Mouse (Mus musculus): ENCODE data around the gene Marcks. TPM values are rescaled to one million over a fixed set of nuclear protein-coding genes. Genes with fewer than 3 reads are reported as not detected.
A peak's percentile ranks its signal among the peaks of the same experiment; 100 is the strongest.

The Marcks gene
- total RNA-seq, 1 experiment: 18.4 TPM

- TF ChIP-seq MAFK (IDR thresholded peaks at IDR 0.05; ENCODE audit: insufficient read depth, low read depth, low read length): no peak
- TF ChIP-seq CHD2 (IDR thresholded peaks at IDR 0.05; ENCODE audit: low read depth, low read length): no peak
- no peak for TF ChIP-seq ZC3H11A (IDR thresholded peaks at IDR 0.05; ENCODE audit: borderline replicate concordance, low read depth, low read length)
- no peak for TF ChIP-seq ZNF384 (IDR thresholded peaks at IDR 0.05; ENCODE audit: low read depth, low read length)
- no peak for TF ChIP-seq HCFC1 (IDR thresholded peaks at IDR 0.05; ENCODE audit: borderline replicate concordance, insufficient read depth, low read length)
Observed at GRCm38 (mm10) chr10:37112362-37112761, 26.4 kb downstream of the Marcks start.

GRCm38 (mm10) chr10:37111432-37111831, 27.3 kb downstream of the Marcks start:
- no peak overlapping the region for H3K27ac ChIP-seq (ENCODE audit: insufficient read depth, low read depth, low read length, poor library complexity, severe bottlenecking)
- H3K9me3 ChIP-seq (ENCODE audit: control insufficient read depth, insufficient read depth, low read depth, low read length): no peaks in the 10 kb centered on the region
- in situ Hi-C loops (cut with MboI; ENCODE audit: low sequenced_read_pairs in 2 of 2, unreplicated experiment in 2 of 2): no loop called here
- no peaks in the 10 kb centered on the region for H3K36me3 ChIP-seq (ENCODE audit: control insufficient read depth, insufficient read depth, low read length, poor library complexity, severe bottlenecking)
- H3K4me3 ChIP-seq (ENCODE audit: insufficient read depth in 1 of 2, low read depth in 1 of 2, low read length in 2 of 2, poor library complexity in 1 of 2, severe bottlenecking in 1 of 2): no peak overlapping the region
- H3K4me1 ChIP-seq (ENCODE audit: control insufficient read depth in 2 of 2, insufficient read depth in 2 of 2, low read length in 2 of 2, poor library complexity in 1 of 2): no peaks in the 10 kb centered on the region
- DNase-seq (ENCODE audit: low read depth, low spot score): no peak
- H3K9ac ChIP-seq (ENCODE audit: insufficient read depth, low read depth, low read length, poor library complexity, severe bottlenecking): no peak overlapping the region
- TF ChIP-seq MAFK (IDR thresholded peaks at IDR 0.05; ENCODE audit: insufficient read depth, low read depth, low read length) (no peak), CHD2 (IDR thresholded peaks at IDR 0.05; ENCODE audit: low read depth, low read length) (no peak), HCFC1 (IDR thresholded peaks at IDR 0.05; ENCODE audit: borderline replicate concordance, insufficient read depth, low read length) (no peak), ZNF384 (IDR thresholded peaks at IDR 0.05; ENCODE audit: low read depth, low read length) (no peak), ZC3H11A (IDR thresholded peaks at IDR 0.05; ENCODE audit: borderline replicate concordance, low read depth, low read length) (no peak)

More at GRCm38 (mm10) chr10:37112362-37112761, 26.4 kb downstream of the Marcks start:
- H3K4me1 ChIP-seq (ENCODE audit: control insufficient read depth in 2 of 2, insufficient read depth in 2 of 2, low read length in 2 of 2, poor library complexity in 1 of 2): no peaks in the 10 kb centered on the region
- in situ Hi-C loops (cut with MboI; ENCODE audit: low sequenced_read_pairs in 2 of 2, unreplicated experiment in 2 of 2): no loop called here
- H3K4me3 ChIP-seq (ENCODE audit: insufficient read depth in 1 of 2, low read depth in 1 of 2, low read length in 2 of 2, poor library complexity in 1 of 2, severe bottlenecking in 1 of 2): no peak overlapping the region
- no peaks in the 10 kb centered on the region for H3K9me3 ChIP-seq (ENCODE audit: control insufficient read depth, insufficient read depth, low read depth, low read length)
- H3K36me3 ChIP-seq (ENCODE audit: control insufficient read depth, insufficient read depth, low read length, poor library complexity, severe bottlenecking): no peaks in the 10 kb centered on the region
- H3K9ac ChIP-seq (ENCODE audit: insufficient read depth, low read depth, low read length, poor library complexity, severe bottlenecking): no peak overlapping the region
- DNase-seq (ENCODE audit: low read depth, low spot score): no peak
- no peak overlapping the region for H3K27ac ChIP-seq (ENCODE audit: insufficient read depth, low read depth, low read length, poor library complexity, severe bottlenecking)

GRCm38 (mm10) chr10:37106871-37107627, 31.7 kb downstream of the Marcks start:
- H3K4me1 ChIP-seq (ENCODE audit: control insufficient read depth in 2 of 2, insufficient read depth in 2 of 2, low read length in 2 of 2, poor library complexity in 1 of 2): no peaks in the 10 kb centered on the region
- H3K9me3 ChIP-seq (ENCODE audit: control insufficient read depth, insufficient read depth, low read depth, low read length): no peaks in the 10 kb centered on the region
- DNase-seq (ENCODE audit: low read depth, low spot score): no peak
- no peaks in the 10 kb centered on the region for H3K36me3 ChIP-seq (ENCODE audit: control insufficient read depth, insufficient read depth, low read length, poor library complexity, severe bottlenecking)
- TF ChIP-seq ZC3H11A (IDR thresholded peaks at IDR 0.05; ENCODE audit: borderline replicate concordance, low read depth, low read length): no peak
- no peak for TF ChIP-seq MAFK (IDR thresholded peaks at IDR 0.05; ENCODE audit: insufficient read depth, low read depth, low read length)
- TF ChIP-seq HCFC1 (IDR thresholded peaks at IDR 0.05; ENCODE audit: borderline replicate concordance, insufficient read depth, low read length): no peak
- TF ChIP-seq CHD2 (IDR thresholded peaks at IDR 0.05; ENCODE audit: low read depth, low read length): no peak
- TF ChIP-seq ZNF384 (IDR thresholded peaks at IDR 0.05; ENCODE audit: low read depth, low read length): 0 out of 2 replicates have a peak, but pooled peaks have one; percentile 30
- H3K27ac ChIP-seq (ENCODE audit: insufficient read depth, low read depth, low read length, poor library complexity, severe bottlenecking): no peak overlapping the region
- in situ Hi-C loops (cut with MboI; ENCODE audit: low sequenced_read_pairs in 2 of 2, unreplicated experiment in 2 of 2): no loop called here
- H3K9ac ChIP-seq (ENCODE audit: insufficient read depth, low read depth, low read length, poor library complexity, severe bottlenecking): no peak overlapping the region
- no peak overlapping the region for H3K4me3 ChIP-seq (ENCODE audit: insufficient read depth in 1 of 2, low read depth in 1 of 2, low read length in 2 of 2, poor library complexity in 1 of 2, severe bottlenecking in 1 of 2)

- Histone ChIP-seq H3K9ac (ENCODE audit: insufficient read depth, low read depth, low read length, poor library complexity, severe bottlenecking) (no peak overlapping the region), H3K9me3 (ENCODE audit: control insufficient read depth, insufficient read depth, low read depth, low read length) (no peaks in the 10 kb centered on the region), H3K4me1 (ENCODE audit: control insufficient read depth in 2 of 2, insufficient read depth in 2 of 2, low read length in 2 of 2, poor library complexity in 1 of 2) (no peaks in the 10 kb centered on the region), H3K36me3 (ENCODE audit: control insufficient read depth, insufficient read depth, low read length, poor library complexity, severe bottlenecking) (no peaks in the 10 kb centered on the region), H3K27ac (ENCODE audit: insufficient read depth, low read depth, low read length, poor library complexity, severe bottlenecking) (no peak overlapping the region), H3K4me3 (ENCODE audit: insufficient read depth in 1 of 2, low read depth in 1 of 2, low read length in 2 of 2, poor library complexity in 1 of 2, severe bottlenecking in 1 of 2) (no peak overlapping the region)
- no peak for DNase-seq (ENCODE audit: low read depth, low spot score)
- TF ChIP-seq MAFK (IDR thresholded peaks at IDR 0.05; ENCODE audit: insufficient read depth, low read depth, low read length) (no peak), HCFC1 (IDR thresholded peaks at IDR 0.05; ENCODE audit: borderline replicate concordance, insufficient read depth, low read length) (no peak), ZC3H11A (IDR thresholded peaks at IDR 0.05; ENCODE audit: borderline replicate concordance, low read depth, low read length) (no peak), ZNF384 (IDR thresholded peaks at IDR 0.05; ENCODE audit: low read depth, low read length) (no peak), CHD2 (IDR thresholded peaks at IDR 0.05; ENCODE audit: low read depth, low read length) (no peak)
- in situ Hi-C loops (cut with MboI; ENCODE audit: low sequenced_read_pairs in 2 of 2, unreplicated experiment in 2 of 2): no loop called here
Observed at GRCm38 (mm10) chr10:37106303-37106702, 32.4 kb downstream of the Marcks start.

All from ES-E14 (cell line).